Mouse (Mus musculus): ENCODE results near the gene B3gat3. TPM values are rescaled to one million over a fixed set of nuclear protein-coding genes. Genes with fewer than 3 reads are reported as not detected.
"Not testable (repeated sequence)": the region's sequence is repeated elsewhere in the genome, so short reads cannot be mapped to it uniquely, and the experiment has no call there.

B3gat3 gene
- polyA plus RNA-seq (2015; fragmentation: Nextera tagmentation; extraction: Ambion mirVana): 40.2 and 43.5 TPM in 2 replicates

GRCm38 (mm10) chr19:8920073-8920736 lies at the start of gene B3gat3:
B3gat3 (plus strand) TSS chr19:8920374.
- WGBS: 2% methylated on average over 36 of the region's 50 CpGs
- peaks cover 18% of the 10 kb centered on the region for H3K36me3 ChIP-seq (ENCODE audit: control insufficient read depth, insufficient read depth, low read length)

DNA sequence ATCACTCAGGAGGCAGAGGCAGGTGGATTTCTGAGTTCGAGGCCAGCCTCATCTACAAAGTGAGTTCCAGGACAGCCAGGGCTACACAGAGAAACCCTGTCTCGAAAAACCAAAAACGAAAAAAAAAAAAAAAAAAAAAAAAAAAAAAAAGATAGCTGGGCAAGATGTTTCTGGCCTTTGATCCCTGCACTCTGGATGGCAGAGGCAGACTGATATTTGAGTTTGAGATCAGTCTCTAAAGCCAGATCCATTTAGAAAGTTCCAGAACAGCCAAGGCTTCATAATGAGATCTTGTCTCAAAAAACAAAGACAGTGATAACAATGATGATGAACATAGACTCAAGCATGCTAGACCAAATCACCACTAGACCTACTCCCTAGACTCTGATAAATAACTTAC lies 49.8 kb upstream of the B3gat3 start:
- WGBS: 85% methylated on average over 3 of the region's 3 CpGs
- Histone ChIP-seq H3K4me3 (ENCODE audit: low read length) (peak overlapping the region; percentile 99), H3K4me2 (ENCODE audit: low read depth, low read length) (peak overlapping the region; percentile 64), H3K9ac (ENCODE audit: low read length) (peak overlapping the region; percentile 99; the same call in 1 of the 2 replicates), H3K4me1 (replicated peaks; ENCODE audit: control insufficient read depth, insufficient read depth, low read length) (peaks cover 10% of the 10 kb centered on the region), H3K36me3 (ENCODE audit: control insufficient read depth, insufficient read depth, low read length) (peaks cover 11% of the 10 kb centered on the region)
- not testable (repeated sequence) for H3K27ac ChIP-seq (ENCODE audit: low read length); H3K9me3 ChIP-seq (ENCODE audit: control insufficient read depth, low read length); H3K27me3 ChIP-seq (ENCODE audit: control insufficient read depth, insufficient read depth, low read depth, low read length); ATAC-seq (ENCODE audit: low read depth)

More at GRCm38 (mm10) chr19:8920073-8920736, at the start of gene B3gat3:
- no peaks in the 10 kb centered on the region for H3K27me3 ChIP-seq (ENCODE audit: control insufficient read depth, insufficient read depth, low read depth, low read length)
- peak; percentile 99 for ATAC-seq (ENCODE audit: low read depth)
- H3K4me3 ChIP-seq (ENCODE audit: low read length): peak within 1 kb of the TSS; percentile 74
- H3K9ac ChIP-seq (ENCODE audit: low read length): peak within 1 kb of the TSS; percentile 81
- peaks cover 9% of the 10 kb centered on the region for H3K4me1 ChIP-seq (replicated peaks; ENCODE audit: control insufficient read depth, insufficient read depth, low read length)
- peak within 1 kb of the TSS; percentile 76 for H3K4me2 ChIP-seq (ENCODE audit: low read depth, low read length)
- peak within 1 kb of the TSS; percentile 90 for H3K27ac ChIP-seq (ENCODE audit: low read length)
- no peaks in the 10 kb centered on the region for H3K9me3 ChIP-seq (ENCODE audit: control insufficient read depth, low read length)

- Histone ChIP-seq H3K9me3 (ENCODE audit: control insufficient read depth, low read length) (no peaks in the 10 kb centered on the region), H3K4me1 (replicated peaks; ENCODE audit: control insufficient read depth, insufficient read depth, low read length) (peaks cover 10% of the 10 kb centered on the region), H3K36me3 (ENCODE audit: control insufficient read depth, insufficient read depth, low read length) (peaks cover 14% of the 10 kb centered on the region), H3K4me2 (ENCODE audit: low read depth, low read length) (peak overlapping the region; percentile 64), H3K27ac (ENCODE audit: low read length) (peak overlapping the region; percentile 58), H3K9ac (ENCODE audit: low read length) (peak overlapping the region; percentile 99), H3K27me3 (ENCODE audit: control insufficient read depth, insufficient read depth, low read depth, low read length) (no peaks in the 10 kb centered on the region), H3K4me3 (ENCODE audit: low read length) (peak overlapping the region; percentile 99)
- ATAC-seq (ENCODE audit: low read depth): peak; percentile 31; the same call in 1 of the 2 replicates
- WGBS: 30% methylated on average over 9 of the region's 9 CpGs
These were observed 49.3 kb upstream of the B3gat3 start for GRCm38 (mm10) chr19:8870838-8871237.

- ATAC-seq (ENCODE audit: low read depth): peak; percentile 98
- peak within 1 kb of the TSS; percentile 78 for H3K27ac ChIP-seq (ENCODE audit: low read length)
- peak within 1 kb of the TSS; percentile 69 for H3K4me2 ChIP-seq (ENCODE audit: low read depth, low read length)
- peak within 1 kb of the TSS; percentile 99 for H3K9ac ChIP-seq (ENCODE audit: low read length)
- peak within 1 kb of the TSS; percentile 99 for H3K4me3 ChIP-seq (ENCODE audit: low read length)
- peaks cover 10% of the 10 kb centered on the region for H3K4me1 ChIP-seq (replicated peaks; ENCODE audit: control insufficient read depth, insufficient read depth, low read length)
- 1% methylated on average over 51 of the region's 59 CpGs for WGBS
- H3K36me3 ChIP-seq (ENCODE audit: control insufficient read depth, insufficient read depth, low read length): peaks cover 16% of the 10 kb centered on the region
- no peaks in the 10 kb centered on the region for H3K9me3 ChIP-seq (ENCODE audit: control insufficient read depth, low read length)
- H3K27me3 ChIP-seq (ENCODE audit: control insufficient read depth, insufficient read depth, low read depth, low read length): no peaks in the 10 kb centered on the region
These were observed 48.6 kb upstream of the B3gat3 start, which contains the start of gene Ubxn1 for GRCm38 (mm10) chr19:8871267-8872186. Ubxn1 (plus strand) TSS chr19:8871496.

DNA sequence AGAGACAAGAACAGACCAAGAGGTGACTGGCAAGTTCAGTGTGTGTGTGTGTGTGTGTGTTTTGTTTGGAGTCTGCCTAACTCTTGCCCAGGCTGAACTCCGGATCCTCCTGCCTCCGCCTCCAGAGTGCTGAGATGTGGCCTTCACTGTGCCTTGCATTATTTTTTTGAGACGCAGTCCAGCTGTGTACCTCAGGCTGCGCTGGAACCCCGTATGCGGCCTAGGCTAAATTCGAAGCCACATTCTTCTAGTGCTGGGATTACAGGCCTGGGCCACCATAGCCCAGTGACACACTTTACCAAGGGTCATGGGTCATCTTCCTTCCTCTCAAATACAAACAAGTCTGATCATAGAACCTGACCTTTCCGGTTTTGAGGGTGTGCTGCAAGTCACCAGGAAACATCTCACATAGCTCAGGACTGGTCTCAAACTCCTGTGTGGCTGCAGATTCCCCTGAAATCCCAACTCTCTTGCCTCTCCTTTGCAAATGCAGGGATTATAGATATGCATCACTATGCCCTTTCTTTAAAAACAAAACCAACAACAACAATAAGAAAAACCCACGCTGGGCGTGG lies 47.8 kb upstream of the B3gat3 start:
- 61% methylated on average over 10 of the region's 10 CpGs for WGBS
- Histone ChIP-seq H3K9ac (ENCODE audit: low read length) (peak overlapping the region; percentile 99), H3K4me2 (ENCODE audit: low read depth, low read length) (peak overlapping the region; percentile 69), H3K9me3 (ENCODE audit: control insufficient read depth, low read length) (no peaks in the 10 kb centered on the region), H3K27me3 (ENCODE audit: control insufficient read depth, insufficient read depth, low read depth, low read length) (no peaks in the 10 kb centered on the region), H3K4me3 (ENCODE audit: low read length) (peak overlapping the region; percentile 99), H3K4me1 (replicated peaks; ENCODE audit: control insufficient read depth, insufficient read depth, low read length) (peaks cover 10% of the 10 kb centered on the region), H3K27ac (ENCODE audit: low read length) (no peak overlapping the region), H3K36me3 (ENCODE audit: control insufficient read depth, insufficient read depth, low read length) (peaks cover 17% of the 10 kb centered on the region)
- no peak for ATAC-seq (ENCODE audit: low read depth)

DNA sequence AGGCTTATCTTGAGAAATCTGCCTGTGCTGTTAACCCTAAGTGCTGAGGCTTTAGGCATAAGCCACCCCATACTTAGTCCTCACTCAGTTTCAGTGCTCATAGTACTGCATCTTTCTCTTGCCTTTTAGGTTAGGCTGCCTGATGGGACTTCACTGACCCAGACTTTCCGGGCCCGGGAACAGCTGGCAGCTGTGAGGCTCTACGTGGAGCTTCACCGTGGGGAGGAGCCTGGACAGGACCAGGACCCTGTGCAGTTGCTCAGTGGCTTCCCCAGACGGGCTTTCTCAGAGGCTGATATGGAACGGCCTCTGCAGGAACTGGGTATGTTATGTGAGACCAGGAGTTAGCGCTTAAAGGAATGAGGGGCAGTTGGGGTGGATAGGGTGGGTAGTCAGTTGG lies 45.1 kb upstream of the B3gat3 start:
- ATAC-seq (ENCODE audit: low read depth): no peak
- Histone ChIP-seq H3K4me2 (ENCODE audit: low read depth, low read length) (no peak overlapping the region), H3K4me3 (ENCODE audit: low read length) (no peak overlapping the region), H3K27me3 (ENCODE audit: control insufficient read depth, insufficient read depth, low read depth, low read length) (no peaks in the 10 kb centered on the region), H3K27ac (ENCODE audit: low read length) (no peak overlapping the region), H3K9me3 (ENCODE audit: control insufficient read depth, low read length) (no peaks in the 10 kb centered on the region), H3K36me3 (ENCODE audit: control insufficient read depth, insufficient read depth, low read length) (peaks cover 17% of the 10 kb centered on the region), H3K4me1 (replicated peaks; ENCODE audit: control insufficient read depth, insufficient read depth, low read length) (peaks cover 10% of the 10 kb centered on the region), H3K9ac (ENCODE audit: low read length) (no peak overlapping the region)
- WGBS: 88% methylated on average over 7 of the region's 7 CpGs

GRCm38 (mm10) chr19:8880311-8881033 lies 39.7 kb upstream of the B3gat3 start, which contains the start of gene Uqcc3:
Uqcc3 (minus strand) TSS chr19:8880923.
- peak; percentile 97 for ATAC-seq (ENCODE audit: low read depth)
- Histone ChIP-seq H3K4me2 (ENCODE audit: low read depth, low read length) (peak within 1 kb of the TSS; percentile 82), H3K4me3 (ENCODE audit: low read length) (peak within 1 kb of the TSS; percentile 83), H3K4me1 (replicated peaks; ENCODE audit: control insufficient read depth, insufficient read depth, low read length) (no peaks in the 10 kb centered on the region; the same call in 1 of the 2 replicates), H3K9me3 (ENCODE audit: control insufficient read depth, low read length) (no peaks in the 10 kb centered on the region), H3K9ac (ENCODE audit: low read length) (peak within 1 kb of the TSS; percentile 89), H3K27me3 (ENCODE audit: control insufficient read depth, insufficient read depth, low read depth, low read length) (no peaks in the 10 kb centered on the region), H3K36me3 (ENCODE audit: control insufficient read depth, insufficient read depth, low read length) (peaks cover 5% of the 10 kb centered on the region), H3K27ac (ENCODE audit: low read length) (peak within 1 kb of the TSS; percentile 83)
- under 1% methylated on average over 42 of the region's 42 CpGs for WGBS

- peak overlapping the region; percentile 89 for H3K9ac ChIP-seq (ENCODE audit: low read length)
- H3K4me3 ChIP-seq (ENCODE audit: low read length): peak overlapping the region; percentile 83
- H3K4me2 ChIP-seq (ENCODE audit: low read depth, low read length): peak overlapping the region; percentile 82
- peaks cover 3% of the 10 kb centered on the region; the same call in 1 of the 2 replicates for H3K36me3 ChIP-seq (ENCODE audit: control insufficient read depth, insufficient read depth, low read length)
- no peak overlapping the region for H3K27ac ChIP-seq (ENCODE audit: low read length)
- no peaks in the 10 kb centered on the region for H3K27me3 ChIP-seq (ENCODE audit: control insufficient read depth, insufficient read depth, low read depth, low read length)
- no peak for ATAC-seq (ENCODE audit: low read depth)
- 9% methylated on average over 3 of the region's 3 CpGs for WGBS
- H3K9me3 ChIP-seq (ENCODE audit: control insufficient read depth, low read length): no peaks in the 10 kb centered on the region
- H3K4me1 ChIP-seq (replicated peaks; ENCODE audit: control insufficient read depth, insufficient read depth, low read length): no peaks in the 10 kb centered on the region; the same call in 1 of the 2 replicates
These were observed 39.2 kb upstream of the B3gat3 start for GRCm38 (mm10) chr19:8881034-8881392.

All from lung, embryonic 16.5 days (tissue).